Comparison of ENCODE assay signal across 8 mouse cellular contexts in genomic region chrX:74085601-74086038, GRCm38 (mm10). TPM values are rescaled to one million over a fixed set of nuclear protein-coding genes. Genes with fewer than 3 reads are reported as not detected.
DNase-seq lines count a peak whose midpoint lies in the region; ATAC-seq lines count a peak whose summit lies in the region.

No protein-coding gene starts in this region.

- DNase-seq in adipocyte (ENCODE audit: low spot score) = peak; percentile 98
- peak; percentile 96 for DNase-seq in embryo, embryonic 10 days (ENCODE audit: low spot score)
- DNase-seq in gastrocnemius, postnatal 10 days = peak; percentile 93
- peak; percentile 96 for DNase-seq in induced T-regulatory cell, adult 2 months (ENCODE audit: low read depth)
- peak; percentile 97 to 98 for DNase-seq in left cerebral cortex, adult 9 months (ENCODE audit: low spot score in 2 of 2)
- peak; percentile 96 for DNase-seq in right cerebral cortex, postnatal 14 days
- peak; percentile 91 to 97 for DNase-seq in urinary bladder, postnatal 36 days (ENCODE audit: low spot score in 2 of 2)

- peak; percentile 97 for ATAC-seq in megakaryocyte progenitor cell, adult 5-6 weeks (replicated peaks; ENCODE audit: poor library complexity)

RNA-seq across cellular contexts. Expression of gene Opn1mw, which starts 41.6 kb away (rescaled TPM):
- total RNA-seq in gastrocnemius, postnatal 10 days (2021) = not detected
- not detected in 2 replicates for total RNA-seq in megakaryocyte progenitor cell, adult 5-6 weeks (2015)
- not detected in 2 replicates for total RNA-seq in megakaryocyte progenitor cell, adult 5-6 weeks (2017)

RNA-seq across cellular contexts. Expression of gene Mecp2, which starts 49.5 kb away (rescaled TPM):
- 10 to 100 TPM; 32.5 to 38.9 TPM for total RNA-seq in gastrocnemius, postnatal 10 days (2021)
- 16.3 and 16.9 TPM in 2 replicates for total RNA-seq in megakaryocyte progenitor cell, adult 5-6 weeks (2015)
- total RNA-seq in megakaryocyte progenitor cell, adult 5-6 weeks (2017) = 15.3 and 18.8 TPM in 2 replicates

Comparison
In these comparisons a context has a peak if more than half of its experiments do, and no peak if none do; other contexts are left out.
1. Peak in every context shown above with its lines: DNase-seq and ATAC-seq.